Mouse (Mus musculus) intestine, postnatal 0 days (tissue): ENCODE data around the gene Tmem206. TPM values are rescaled to one million over a fixed set of nuclear protein-coding genes. Genes with fewer than 3 reads are reported as not detected.

ENCODE experiments used
- ATAC-seq: fragments of 200-750 bp; cut with Nextera tagmentation; 2 replicates; pipeline ENCODE4 v1.8.0; 2017; ENCODE audit warnings: mild to moderate bottlenecking, moderate TSS enrichment, moderate library complexity
- H3K27ac ChIP-seq: fragments of 300-500 bp; sonication (generic); 2 replicates; pipeline ENCODE4 v1.5.1; 2014; ENCODE audit warnings: mild to moderate bottlenecking, low read depth, low read length, moderate library complexity
- H3K27me3 ChIP-seq: fragments of 300-500 bp; sonication (generic); replicated peaks from 2 replicates; pipeline ENCODE4 v1.6.1; 2014; ENCODE audit warnings: low read length, mixed read lengths; ENCODE audit not compliant: control insufficient read depth, insufficient read depth
- H3K36me3 ChIP-seq: fragments of 300-500 bp; sonication (generic); 2 replicates; pipeline ENCODE4 v1.6.1; 2014; ENCODE audit warnings: mild to moderate bottlenecking, moderate library complexity; ENCODE audit not compliant: control insufficient read depth, insufficient read depth
- H3K4me1 ChIP-seq: fragments of 300-500 bp; sonication (generic); replicated peaks from 2 replicates; pipeline ENCODE4 v1.6.1; 2014; ENCODE audit warnings: antibody characterized with exemption, low read length, mixed read lengths; ENCODE audit not compliant: control insufficient read depth, insufficient read depth
- H3K4me2 ChIP-seq: fragments of 300-500 bp; sonication (generic); replicated peaks from 2 replicates; pipeline ENCODE4 v1.6.1; 2014; ENCODE audit warnings: low read depth, mild to moderate bottlenecking, moderate library complexity
- H3K4me3 ChIP-seq: fragments of 300-500 bp; sonication (generic); 2 replicates; pipeline ENCODE4 v1.5.1; 2014; ENCODE audit warnings: low read depth, low read length
- H3K9ac ChIP-seq: fragments of 300-500 bp; sonication (generic); 2 replicates; pipeline ENCODE4 v1.6.1; 2014; ENCODE audit warnings: mild to moderate bottlenecking, low read depth, low read length
- H3K9me3 ChIP-seq: fragments of 300-500 bp; sonication (generic); 2 replicates; pipeline ENCODE4 v1.6.1; 2016; ENCODE audit warnings: mixed run types; ENCODE audit not compliant: control insufficient read depth
- CTCF ChIP-seq: sonication (generic); IDR thresholded peaks from 2 replicates; pipeline ENCODE4 v1.5.1; 2016; ENCODE audit warnings: low read depth, mild to moderate bottlenecking, control low read depth, antibody characterized with exemption, moderate library complexity
- WGBS: fragments of 180-500 bp; shearing (Covaris S2); extraction: QIAGEN DNeasy Blood & Tissue Kit; methylation state at CpG from one replicate; pipeline ENCODE4 v1.1.7; 2014; 5-methylcytosine and 5-hydroxymethylcytosine counted together
- polyA plus RNA-seq: library from polyadenylated mRNA; unstranded; fragments of >200 nt; fragmentation: Nextera tagmentation; extraction: Ambion mirVana; gene quantifications from 2 replicates; pipeline ENCODE4 v1.2.1, GENCODE M21; 2015

Gene Tmem206
- polyA plus RNA-seq, 1 experiment from 2014 or later: 15.4 TPM

DNA sequence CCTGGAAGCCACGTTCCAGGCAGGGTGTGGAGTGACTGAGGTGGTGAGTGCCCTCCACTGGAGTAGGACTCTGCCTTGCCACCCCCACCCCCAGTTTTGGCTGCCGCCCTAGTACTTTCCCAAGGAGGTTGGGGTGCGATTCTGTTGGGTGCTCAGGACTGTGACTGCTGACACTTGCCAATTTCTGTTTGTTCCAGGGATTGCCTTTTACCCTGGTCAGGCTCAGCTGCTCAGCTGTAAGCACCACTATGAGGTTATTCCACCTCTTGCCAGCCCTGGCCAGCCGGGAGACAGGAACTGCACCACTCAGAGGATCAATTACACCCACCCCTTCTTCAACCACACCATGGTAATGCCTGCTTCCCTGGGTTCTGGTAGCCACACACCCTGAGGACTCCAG lies 14.8 kb downstream of the Tmem206 start:
- no peak for ATAC-seq
- 84% methylated on average over 4 of the region's 4 CpGs for WGBS

DNA sequence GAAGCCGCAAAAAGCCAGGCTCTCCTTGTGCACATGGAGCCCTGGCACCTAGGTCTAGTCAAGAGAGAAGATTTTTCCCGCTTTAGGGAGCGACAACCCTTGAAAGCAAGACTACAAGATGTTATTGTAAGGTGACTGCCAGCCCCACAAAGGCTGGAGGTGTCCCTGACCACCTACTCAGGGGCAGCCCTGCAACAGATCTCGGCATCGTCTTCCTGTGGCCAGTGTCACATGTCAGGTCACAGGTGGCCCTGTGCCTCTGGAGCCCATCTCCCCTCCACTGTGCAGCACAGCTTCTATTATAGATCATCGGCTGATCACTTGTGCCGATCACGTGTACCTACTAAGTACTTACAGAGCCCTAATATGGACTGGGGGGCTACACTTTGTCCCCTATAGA lies 21.9 kb downstream of the Tmem206 start:
- TF ChIP-seq CTCF: no peak
- no peaks in the 10 kb centered on the region for H3K27me3 ChIP-seq
- H3K4me1 ChIP-seq: no peaks in the 10 kb centered on the region
- no peak overlapping the region for H3K4me3 ChIP-seq
- H3K9ac ChIP-seq: no peak overlapping the region
- H3K36me3 ChIP-seq: peaks cover 72% of the 10 kb centered on the region
- ATAC-seq: no peak
- no peak overlapping the region for H3K4me2 ChIP-seq
- H3K9me3 ChIP-seq: no peaks in the 10 kb centered on the region
- H3K27ac ChIP-seq: no peak overlapping the region
- WGBS: 95% methylated on average over 8 of the region's 8 CpGs

More for the DNA sequence above, 14.8 kb downstream of the Tmem206 start:
- H3K4me3 ChIP-seq: no peak overlapping the region
- no peaks in the 10 kb centered on the region for H3K4me1 ChIP-seq
- H3K27me3 ChIP-seq: no peaks in the 10 kb centered on the region
- no peak overlapping the region for H3K9ac ChIP-seq
- no peaks in the 10 kb centered on the region for H3K9me3 ChIP-seq
- no peak overlapping the region for H3K4me2 ChIP-seq
- no peak for TF ChIP-seq CTCF
- H3K36me3 ChIP-seq: peaks cover 81% of the 10 kb centered on the region
- H3K27ac ChIP-seq: no peak overlapping the region; the same call in 1 of the 2 replicates

DNA sequence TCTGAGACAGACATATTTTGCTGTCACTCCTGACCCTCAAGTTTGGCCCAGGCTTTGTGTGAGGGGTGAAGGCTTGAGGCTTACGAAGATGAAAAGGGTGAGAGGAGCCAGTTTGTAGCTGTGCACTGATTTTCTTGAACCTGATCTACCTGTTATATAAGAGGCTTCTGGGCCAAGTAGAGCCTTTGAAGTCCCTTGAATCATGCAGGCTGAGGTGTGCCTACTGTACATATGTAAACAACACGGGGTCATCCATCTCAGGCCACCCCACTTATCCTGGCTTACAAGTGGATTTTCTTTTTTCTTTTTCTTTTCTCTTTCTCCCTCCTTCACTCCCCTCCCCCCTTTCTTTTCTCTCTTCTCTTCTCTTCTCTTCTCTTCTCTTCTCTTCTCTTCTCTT lies 22.9 kb downstream of the Tmem206 start:
- Histone ChIP-seq H3K27ac (no peak overlapping the region), H3K4me1 (no peaks in the 10 kb centered on the region), H3K4me3 (no peak overlapping the region), H3K9ac (no peak overlapping the region), H3K27me3 (no peaks in the 10 kb centered on the region), H3K4me2 (no peak overlapping the region), H3K9me3 (no peaks in the 10 kb centered on the region), H3K36me3 (peaks cover 68% of the 10 kb centered on the region)
- ATAC-seq: no peak
- WGBS: 78% methylated on average over 2 of the region's 2 CpGs
- no peak for TF ChIP-seq CTCF

DNA sequence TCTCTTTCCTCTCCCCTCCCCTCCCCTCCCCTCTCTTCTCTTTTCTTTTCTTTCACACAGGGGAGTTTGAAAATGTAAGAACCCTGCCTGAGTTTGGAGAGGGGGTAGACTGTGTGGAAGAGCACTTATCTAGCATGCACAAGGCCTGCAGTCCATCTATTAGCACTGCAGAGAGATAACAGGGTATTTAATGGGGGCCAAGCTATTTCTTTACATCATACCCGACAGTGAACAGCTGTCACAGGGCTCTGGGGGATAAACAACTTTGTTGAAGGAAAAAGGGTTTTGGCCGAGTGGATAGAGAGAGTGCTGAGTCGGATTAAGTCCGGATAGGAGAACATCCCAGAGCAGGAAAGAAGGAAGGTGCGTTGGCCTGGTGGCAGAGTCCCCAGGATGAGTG lies 23.3 kb downstream of the Tmem206 start:
- no peak overlapping the region for H3K27ac ChIP-seq

GRCm38 (mm10) chr1:191349486-191350037 lies 23.9 kb downstream of the Tmem206 start:
- ATAC-seq: no peak
- H3K4me2 ChIP-seq: no peak overlapping the region
- no peak overlapping the region for H3K27ac ChIP-seq
- no peak overlapping the region for H3K9ac ChIP-seq
- H3K36me3 ChIP-seq: peaks cover 67% of the 10 kb centered on the region
- H3K27me3 ChIP-seq: no peaks in the 10 kb centered on the region
- no peak for TF ChIP-seq CTCF
- no peaks in the 10 kb centered on the region for H3K9me3 ChIP-seq
- no peak overlapping the region for H3K4me3 ChIP-seq
- WGBS: 83% methylated on average over 23 of the region's 23 CpGs
- H3K4me1 ChIP-seq: no peaks in the 10 kb centered on the region

More for the DNA sequence above, 23.3 kb downstream of the Tmem206 start:
- TF ChIP-seq CTCF: no peak
- no peaks in the 10 kb centered on the region for H3K27me3 ChIP-seq
- H3K9ac ChIP-seq: no peak overlapping the region
- 42% methylated on average over 5 of the region's 5 CpGs for WGBS
- peaks cover 68% of the 10 kb centered on the region for H3K36me3 ChIP-seq
- H3K4me1 ChIP-seq: no peaks in the 10 kb centered on the region
- no peak for ATAC-seq
- H3K4me2 ChIP-seq: no peak overlapping the region
- H3K4me3 ChIP-seq: no peak overlapping the region
- no peaks in the 10 kb centered on the region for H3K9me3 ChIP-seq

DNA sequence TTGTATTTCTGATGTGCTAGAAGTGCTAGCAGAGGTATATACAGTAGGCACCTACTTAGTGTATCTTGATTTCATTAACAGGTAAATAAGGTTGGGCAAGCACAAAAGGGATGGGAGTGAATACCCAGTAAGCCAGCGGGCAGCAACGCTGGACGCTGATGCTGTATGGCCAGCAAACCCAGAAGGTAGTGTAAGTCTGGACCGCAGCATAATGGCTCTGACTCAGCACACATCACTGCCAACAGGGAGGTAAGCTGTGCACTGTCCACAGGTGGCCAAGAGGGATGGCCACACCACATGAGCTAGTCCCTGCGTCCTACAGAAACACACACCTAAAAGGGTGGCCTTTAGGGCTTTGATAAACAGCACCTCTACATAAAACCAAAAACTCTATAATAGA lies 24.6 kb downstream of the Tmem206 start:
- Histone ChIP-seq H3K4me2 (no peak overlapping the region), H3K9ac (no peak overlapping the region), H3K27me3 (no peaks in the 10 kb centered on the region), H3K4me3 (no peak overlapping the region), H3K27ac (no peak overlapping the region), H3K36me3 (peaks cover 64% of the 10 kb centered on the region), H3K9me3 (no peaks in the 10 kb centered on the region), H3K4me1 (no peaks in the 10 kb centered on the region)
- 95% methylated on average over 5 of the region's 5 CpGs for WGBS
- TF ChIP-seq CTCF: no peak
- ATAC-seq: no peak
